Mouse (Mus musculus) T-helper 2 cell (primary cell): ENCODE results near the gene Smpdl3a.

ENCODE experiments used
- in situ Hi-C: fragments of 300-600 bp; cut with MboI, MseI; formaldehyde crosslinking; loops from one replicate; pipeline ENCODE4 v1.15.1; 2025; ENCODE audit warnings: high pct_unique_total_duplicates

The Smpdl3a gene

GRCm38 (mm10) chr10:57794018-57794417, at the start of gene Smpdl3a:
Smpdl3a (plus strand) TSS chr10:57794335.
- in situ Hi-C loops, result no loop called here

GRCm38 (mm10) chr10:57745452-57745851, 48.7 kb upstream of the Smpdl3a start:
- in situ Hi-C loops, result loop anchor here (5.0 kb wide), 2 partner anchors 37 to 97 kb away; partner anchors contain the start of gene Fabp7

- in situ Hi-C loops, result loop anchor here (5.0 kb wide), 2 partner anchors 35 to 95 kb away; partner anchors contain the start of gene Fabp7
These were observed 47.0 kb upstream of the Smpdl3a start for GRCm38 (mm10) chr10:57747127-57747526.

GRCm38 (mm10) chr10:57753343-57753742, 40.8 kb upstream of the Smpdl3a start:
- in situ Hi-C loops, result no loop called here

- in situ Hi-C loops, result no loop called here
These were observed 38.9 kb upstream of the Smpdl3a start for GRCm38 (mm10) chr10:57755201-57755736.

GRCm38 (mm10) chr10:57758999-57759398, 35.1 kb upstream of the Smpdl3a start:
- in situ Hi-C loops, result no loop called here

- in situ Hi-C loops, result no loop called here
These were observed 33.4 kb upstream of the Smpdl3a start for GRCm38 (mm10) chr10:57760694-57761093.

GRCm38 (mm10) chr10:57763044-57763443, 31.1 kb upstream of the Smpdl3a start:
- in situ Hi-C loops, result no loop called here

GRCm38 (mm10) chr10:57783289-57784130, 10.6 kb upstream of the Smpdl3a start:
- in situ Hi-C loops, result loop anchor here (5.0 kb wide), 1 partner anchor 36 kb away; no protein-coding TSS in a partner anchor

- in situ Hi-C loops, result loop anchor here (5.0 kb wide), 1 partner anchor 37 kb away; no protein-coding TSS in a partner anchor
These were observed 9.8 kb upstream of the Smpdl3a start for GRCm38 (mm10) chr10:57784131-57784875.

GRCm38 (mm10) chr10:57784876-57785150, 9.3 kb upstream of the Smpdl3a start, which contains the start of gene Fabp7:
Fabp7 (plus strand) TSS chr10:57784881.
- in situ Hi-C loops, result loop anchor here (5.0 kb wide), 1 partner anchor 38 kb away; no protein-coding TSS in a partner anchor

GRCm38 (mm10) chr10:57785552-57785951, 8.6 kb upstream of the Smpdl3a start:
- in situ Hi-C loops, result no loop called here

GRCm38 (mm10) chr10:57792957-57793356, 1.2 kb upstream of the Smpdl3a start:
- in situ Hi-C loops, result no loop called here

- in situ Hi-C loops, result no loop called here
These were observed 641 bp downstream of the Smpdl3a start for GRCm38 (mm10) chr10:57794491-57795461.

GRCm38 (mm10) chr10:57795542-57795941, 1.4 kb downstream of the Smpdl3a start:
- in situ Hi-C loops, result no loop called here

GRCm38 (mm10) chr10:57796057-57796456, 1.9 kb downstream of the Smpdl3a start:
- in situ Hi-C loops, result no loop called here

- in situ Hi-C loops, result no loop called here
These were observed 5.4 kb downstream of the Smpdl3a start for GRCm38 (mm10) chr10:57799486-57799885.

GRCm38 (mm10) chr10:57807754-57808153, 13.6 kb downstream of the Smpdl3a start:
- in situ Hi-C loops, result no loop called here

GRCm38 (mm10) chr10:57812161-57812856, 18.2 kb downstream of the Smpdl3a start:
- in situ Hi-C loops, result no loop called here

- in situ Hi-C loops, result no loop called here
These were observed 20.2 kb downstream of the Smpdl3a start for GRCm38 (mm10) chr10:57814295-57814694.
